9 mouse cellular contexts compared by ENCODE assay signal in genomic region chr7:102268395-102268748, GRCm38 (mm10). TPM values are rescaled to one million over a fixed set of nuclear protein-coding genes. Genes with fewer than 3 reads are reported as not detected.
A peak's percentile ranks its signal among the peaks of the same experiment; 100 is the strongest.
DNase-seq lines count a peak whose midpoint lies in the region; ATAC-seq and TF ChIP-seq lines count a peak whose summit lies in the region.
"Had no signal": no experiment of that assay in that cellular context is flagged by ENCODE, and none has a peak within 500 bp of the region (broad histone marks: within the 10 kb centered on the region; RNA-seq: fewer than 3 reads in every experiment).

No protein-coding gene starts in this region.

- H3K27me3 ChIP-seq in lung, embryonic 15.5 days = no peaks in the 10 kb centered on the region
- no peaks in the 10 kb centered on the region for H3K27me3 ChIP-seq in embryonic facial prominence, embryonic 15.5 days
- no peaks in the 10 kb centered on the region for H3K27me3 ChIP-seq in intestine, postnatal 0 days (replicated peaks; ENCODE audit: control insufficient read depth, insufficient read depth, low read length)
- no peaks in the 10 kb centered on the region for H3K27me3 ChIP-seq in neural tube, embryonic 15.5 days (replicated peaks)

- no peaks in the 10 kb centered on the region for H3K36me3 ChIP-seq in lung, embryonic 15.5 days
- H3K36me3 ChIP-seq in embryonic facial prominence, embryonic 15.5 days = no peaks in the 10 kb centered on the region
- H3K36me3 ChIP-seq in intestine, postnatal 0 days (ENCODE audit: control insufficient read depth, insufficient read depth) = no peaks in the 10 kb centered on the region
- H3K36me3 ChIP-seq in neural tube, embryonic 15.5 days = no peaks in the 10 kb centered on the region

- H3K9me3 ChIP-seq in lung, embryonic 15.5 days = no peaks in the 10 kb centered on the region
- no peaks in the 10 kb centered on the region for H3K9me3 ChIP-seq in embryonic facial prominence, embryonic 15.5 days (replicated peaks)
- no peaks in the 10 kb centered on the region for H3K9me3 ChIP-seq in intestine, postnatal 0 days (ENCODE audit: control insufficient read depth)
- H3K9me3 ChIP-seq in neural tube, embryonic 15.5 days (replicated peaks) = no peaks in the 10 kb centered on the region

- DNase-seq in lung, postnatal 10 days = no peak
- no peak for DNase-seq in cerebellum, postnatal 14 days
- DNase-seq in adrenal gland, postnatal 10 days = no peak
- no peak for DNase-seq in spleen, adult 12 weeks (ENCODE audit: low spot score)
- DNase-seq: adrenal gland, adult 2 months had no signal

- peak overlapping the region; percentile 67 for H3K9ac ChIP-seq in lung, embryonic 15.5 days
- H3K9ac ChIP-seq in embryonic facial prominence, embryonic 15.5 days = peak overlapping the region; percentile 78
- peak overlapping the region; percentile 73 for H3K9ac ChIP-seq in intestine, postnatal 0 days (ENCODE audit: low read depth, low read length)
- H3K9ac ChIP-seq in neural tube, embryonic 15.5 days (replicated peaks) = peak overlapping the region; percentile 54

- ATAC-seq in lung, embryonic 15.5 days (ENCODE audit: borderline replicate concordance, extremely low read depth, low FRiP score, low TSS enrichment) = no peak
- no peak for ATAC-seq in embryonic facial prominence, embryonic 15.5 days (ENCODE audit: insufficient number of reproducible peaks, low FRiP score, low TSS enrichment, low read depth)
- ATAC-seq in intestine, postnatal 0 days = no peak
- ATAC-seq in neural tube, embryonic 15.5 days (ENCODE audit: low FRiP score) = no peak

- 12% methylated on average over 12 of the region's 12 CpGs for WGBS in lung, embryonic 15.5 days
- 5% methylated on average over 12 of the region's 12 CpGs for WGBS in embryonic facial prominence, embryonic 15.5 days
- 9% methylated on average over 12 of the region's 12 CpGs for WGBS in intestine, postnatal 0 days
- 6% methylated on average over 12 of the region's 12 CpGs for WGBS in neural tube, embryonic 15.5 days

- H3K4me1 ChIP-seq in lung, embryonic 15.5 days = peaks cover 14% of the 10 kb centered on the region; the same call in 1 of the 2 replicates
- H3K4me1 ChIP-seq in embryonic facial prominence, embryonic 15.5 days = peaks cover 28% of the 10 kb centered on the region
- H3K4me1 ChIP-seq in intestine, postnatal 0 days (replicated peaks; ENCODE audit: control insufficient read depth, insufficient read depth, low read length) = 0 out of 2 replicates have a peak, but pooled peaks cover 6% of the 10 kb centered on the region
- H3K4me1 ChIP-seq in neural tube, embryonic 15.5 days = peaks cover 17% of the 10 kb centered on the region

- H3K4me2 ChIP-seq in lung, embryonic 15.5 days = peak overlapping the region; percentile 84
- peak overlapping the region; percentile 83 for H3K4me2 ChIP-seq in embryonic facial prominence, embryonic 15.5 days (replicated peaks)
- peak overlapping the region; percentile 90 for H3K4me2 ChIP-seq in intestine, postnatal 0 days (replicated peaks; ENCODE audit: low read depth)
- H3K4me2 ChIP-seq in neural tube, embryonic 15.5 days = peak overlapping the region; percentile 82

- TF ChIP-seq CTCF in intestine, postnatal 0 days (IDR thresholded peaks at IDR 0.05; ENCODE audit: low read depth) = no peak

- H3K27ac ChIP-seq in lung, embryonic 15.5 days = no peak overlapping the region
- H3K27ac ChIP-seq in embryonic facial prominence, embryonic 15.5 days (replicated peaks) = no peak overlapping the region
- H3K27ac ChIP-seq in intestine, postnatal 0 days (ENCODE audit: low read depth, low read length) = no peak overlapping the region
- H3K27ac ChIP-seq in neural tube, embryonic 15.5 days (replicated peaks) = no peak overlapping the region

- peak overlapping the region; percentile 72 for H3K4me3 ChIP-seq in lung, embryonic 15.5 days
- peak overlapping the region; percentile 63 for H3K4me3 ChIP-seq in embryonic facial prominence, embryonic 15.5 days (replicated peaks)
- peak overlapping the region; percentile 87 for H3K4me3 ChIP-seq in intestine, postnatal 0 days (ENCODE audit: low read depth, low read length)
- H3K4me3 ChIP-seq in neural tube, embryonic 15.5 days (replicated peaks) = peak overlapping the region; percentile 81

RNA-seq across cellular contexts. Expression of gene Stim1, which starts 0.8 kb away (rescaled TPM):
- 16.7 and 20.1 TPM in 2 replicates for polyA plus RNA-seq in lung, embryonic 15.5 days (2015; fragmentation: Nextera tagmentation; extraction: Ambion mirVana)
- 39.9 and 42.1 TPM in 2 replicates for polyA plus RNA-seq in embryonic facial prominence, embryonic 15.5 days (2015; fragmentation: Nextera tagmentation; extraction: Ambion mirVana)
- polyA plus RNA-seq in intestine, postnatal 0 days (2015; fragmentation: Nextera tagmentation; extraction: Ambion mirVana) = 13.0 and 13.8 TPM in 2 replicates
- polyA plus RNA-seq in neural tube, embryonic 15.5 days (2015; fragmentation: Nextera tagmentation; extraction: Ambion mirVana) = 13.2 and 17.0 TPM in 2 replicates
- total RNA-seq in adrenal gland, postnatal 10 days (2021) = 10 to 100 TPM; 76.4 to 77.1 TPM

RNA-seq across cellular contexts. Expression of gene Rhog, which starts 12.5 kb away (rescaled TPM):
- polyA plus RNA-seq in lung, embryonic 15.5 days (2015; fragmentation: Nextera tagmentation; extraction: Ambion mirVana) = 72.8 and 74.5 TPM in 2 replicates
- 69.9 and 70.3 TPM in 2 replicates for polyA plus RNA-seq in embryonic facial prominence, embryonic 15.5 days (2015; fragmentation: Nextera tagmentation; extraction: Ambion mirVana)
- 74.2 and 78.1 TPM in 2 replicates for polyA plus RNA-seq in intestine, postnatal 0 days (2015; fragmentation: Nextera tagmentation; extraction: Ambion mirVana)
- 18.4 and 37.9 TPM in 2 replicates for polyA plus RNA-seq in neural tube, embryonic 15.5 days (2015; fragmentation: Nextera tagmentation; extraction: Ambion mirVana)
- total RNA-seq in adrenal gland, postnatal 10 days (2021) = 10 to 100 TPM; 47.9 to 57.5 TPM

RNA-seq across cellular contexts. Expression of gene Pgap2, which starts 58.4 kb away (rescaled TPM):
- polyA plus RNA-seq in lung, embryonic 15.5 days (2015; fragmentation: Nextera tagmentation; extraction: Ambion mirVana) = 81.0 and 91.8 TPM in 2 replicates
- polyA plus RNA-seq in embryonic facial prominence, embryonic 15.5 days (2015; fragmentation: Nextera tagmentation; extraction: Ambion mirVana) = 94.2 and 94.5 TPM in 2 replicates
- 34.9 and 35.0 TPM in 2 replicates for polyA plus RNA-seq in intestine, postnatal 0 days (2015; fragmentation: Nextera tagmentation; extraction: Ambion mirVana)
- 57.0 and 62.9 TPM in 2 replicates for polyA plus RNA-seq in neural tube, embryonic 15.5 days (2015; fragmentation: Nextera tagmentation; extraction: Ambion mirVana)
- 100 to 1,000 TPM in 1 of 2 experiments, 10 to 100 TPM in 1; 86.1 to 109 TPM for total RNA-seq in adrenal gland, postnatal 10 days (2021)

RNA-seq across cellular contexts. Expression of gene Nup98, which starts 58.4 kb away (rescaled TPM):
- 33.8 and 35.3 TPM in 2 replicates for polyA plus RNA-seq in lung, embryonic 15.5 days (2015; fragmentation: Nextera tagmentation; extraction: Ambion mirVana)
- polyA plus RNA-seq in embryonic facial prominence, embryonic 15.5 days (2015; fragmentation: Nextera tagmentation; extraction: Ambion mirVana) = 29.4 and 31.8 TPM in 2 replicates
- 13.3 and 14.8 TPM in 2 replicates for polyA plus RNA-seq in intestine, postnatal 0 days (2015; fragmentation: Nextera tagmentation; extraction: Ambion mirVana)
- polyA plus RNA-seq in neural tube, embryonic 15.5 days (2015; fragmentation: Nextera tagmentation; extraction: Ambion mirVana) = 18.1 and 21.2 TPM in 2 replicates
- 10 to 100 TPM; 49.4 to 49.7 TPM for total RNA-seq in adrenal gland, postnatal 10 days (2021)
